In the genomic region with DNA sequence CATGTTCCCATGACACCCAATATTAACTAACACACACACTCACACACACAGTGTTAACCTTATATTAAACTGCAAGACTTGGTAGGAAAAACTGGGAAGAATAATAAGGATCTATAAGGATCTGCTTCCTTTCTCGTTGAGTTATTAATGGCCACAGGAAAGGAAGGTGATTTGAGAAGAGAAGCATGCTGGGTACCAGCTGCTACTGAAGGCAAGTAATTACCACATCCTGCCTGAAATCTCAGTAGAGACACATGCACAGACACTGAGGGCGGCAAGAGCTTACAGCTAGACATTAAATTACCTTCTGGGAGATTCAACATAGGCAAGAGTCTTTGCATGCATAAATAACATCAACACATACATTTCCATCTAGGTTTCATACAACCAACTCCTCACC, we compare ENCODE assay signal across 22 mouse cellular contexts.
"Had no signal": no experiment of that assay in that cellular context is flagged by ENCODE, and none has a peak within 500 bp of the region (broad histone marks: within the 10 kb centered on the region; RNA-seq: fewer than 3 reads in every experiment).

No protein-coding gene starts in this region.

- ATAC-seq: liver, embryonic 12.5 days had no signal

- H3K9ac ChIP-seq: limb, embryonic 13.5 days; liver, embryonic 12.5 days; liver, embryonic 15.5 days; lung, embryonic 15.5 days; midbrain, embryonic 12.5 days; neural tube, embryonic 12.5 days had no signal

- H3K4me2 ChIP-seq: limb, embryonic 13.5 days; liver, embryonic 12.5 days; liver, embryonic 15.5 days; lung, embryonic 15.5 days; midbrain, embryonic 12.5 days; neural tube, embryonic 12.5 days had no signal

- H3K9me3 ChIP-seq: limb, embryonic 10.5 days; limb, embryonic 13.5 days; liver, embryonic 12.5 days; liver, embryonic 15.5 days; lung, embryonic 15.5 days; midbrain, embryonic 12.5 days; neural tube, embryonic 12.5 days had no signal

- H3K36me3 ChIP-seq: limb, embryonic 10.5 days; limb, embryonic 13.5 days; liver, embryonic 12.5 days; liver, embryonic 15.5 days; lung, embryonic 15.5 days; midbrain, embryonic 12.5 days; neural tube, embryonic 12.5 days had no signal

- H3K4me1 ChIP-seq: limb, embryonic 10.5 days; limb, embryonic 13.5 days; liver, embryonic 12.5 days; liver, embryonic 15.5 days; lung, embryonic 15.5 days; midbrain, embryonic 12.5 days; neural tube, embryonic 12.5 days had no signal

- DNase-seq: kidney, adult 2 months; kidney, postnatal 25 days; layer of hippocampus, adult 9-11 months; liver; lung, adult 18-20 months; lung, postnatal 10 days; lung, postnatal 36 days; right cerebral cortex, adult 18-20 months; right cerebral cortex, postnatal 14 days; right cerebral cortex, postnatal 4 days; thymus, adult 2 months; thymus, postnatal 25 days had no signal

- H3K4me3 ChIP-seq: layer of hippocampus, adult 2 months; limb, embryonic 10.5 days; limb, embryonic 13.5 days; liver, embryonic 12.5 days; liver, embryonic 15.5 days; lung, embryonic 15.5 days; midbrain, embryonic 12.5 days; neural tube, embryonic 12.5 days had no signal

- H3K27ac ChIP-seq: kidney, postnatal 0 days; layer of hippocampus, adult 2 months; limb, embryonic 10.5 days; limb, embryonic 13.5 days; liver, embryonic 12.5 days; liver, embryonic 15.5 days; lung, embryonic 15.5 days; midbrain, embryonic 12.5 days; neural tube, embryonic 12.5 days; stomach, postnatal 0 days had no signal

- H3K27me3 ChIP-seq: limb, embryonic 13.5 days; liver, embryonic 12.5 days; liver, embryonic 15.5 days; lung, embryonic 15.5 days; midbrain, embryonic 12.5 days; neural tube, embryonic 12.5 days had no signal
